Mouse (Mus musculus): ENCODE data around the gene Ccr6. TPM values are rescaled to one million over a fixed set of nuclear protein-coding genes. Genes with fewer than 3 reads are reported as not detected.

The Ccr6 gene
- polyA plus RNA-seq, 1 experiment from 2014 or later = not detected

GRCm38 (mm10) chr17:8289993-8290679 is 54.3 kb downstream of the Ccr6 start:
- 95% methylated on average over 3 of the region's 3 CpGs for WGBS
- H3K27me3 ChIP-seq = no peaks in the 10 kb centered on the region
- ATAC-seq = no peak
- no peak overlapping the region for H3K4me2 ChIP-seq
- H3K36me3 ChIP-seq (ENCODE audit: poor library complexity, severe bottlenecking) = peaks cover 7% of the 10 kb centered on the region; the same call in 1 of the 2 replicates
- H3K9ac ChIP-seq = no peak overlapping the region
- H3K27ac ChIP-seq = no peak overlapping the region
- H3K9me3 ChIP-seq (replicated peaks) = no peaks in the 10 kb centered on the region
- peaks cover 4% of the 10 kb centered on the region for H3K4me1 ChIP-seq
- no peak overlapping the region for H3K4me3 ChIP-seq

- H3K27ac ChIP-seq = no peak overlapping the region
- no peak for ATAC-seq
- no peak overlapping the region for H3K9ac ChIP-seq
- peaks cover 11% of the 10 kb centered on the region; the same call in 1 of the 2 replicates for H3K36me3 ChIP-seq (ENCODE audit: poor library complexity, severe bottlenecking)
- H3K27me3 ChIP-seq = no peaks in the 10 kb centered on the region
- H3K4me2 ChIP-seq = no peak overlapping the region
- no peak overlapping the region for H3K4me3 ChIP-seq
- H3K9me3 ChIP-seq (replicated peaks) = no peaks in the 10 kb centered on the region
- no peaks in the 10 kb centered on the region for H3K4me1 ChIP-seq
Measured at GRCm38 (mm10) chr17:8290736-8291135, 54.9 kb downstream of the Ccr6 start.

GRCm38 (mm10) chr17:8295825-8296224 is 60.0 kb downstream of the Ccr6 start:
- Histone ChIP-seq H3K4me1 (no peaks in the 10 kb centered on the region), H3K27me3 (no peaks in the 10 kb centered on the region), H3K4me2 (no peak overlapping the region), H3K36me3 (ENCODE audit: poor library complexity, severe bottlenecking) (peaks cover 15% of the 10 kb centered on the region), H3K4me3 (no peak overlapping the region), H3K27ac (no peak overlapping the region), H3K9ac (no peak overlapping the region), H3K9me3 (replicated peaks) (no peaks in the 10 kb centered on the region)
- ATAC-seq = no peak

GRCm38 (mm10) chr17:8296313-8296844 is 60.5 kb downstream of the Ccr6 start:
- Histone ChIP-seq H3K36me3 (ENCODE audit: poor library complexity, severe bottlenecking) (peaks cover 15% of the 10 kb centered on the region), H3K27me3 (no peaks in the 10 kb centered on the region), H3K4me2 (no peak overlapping the region), H3K9ac (no peak overlapping the region), H3K27ac (no peak overlapping the region), H3K9me3 (replicated peaks) (no peaks in the 10 kb centered on the region), H3K4me3 (no peak overlapping the region), H3K4me1 (no peaks in the 10 kb centered on the region)
- 89% methylated on average over 9 of the region's 9 CpGs for WGBS
- no peak for ATAC-seq

DNA sequence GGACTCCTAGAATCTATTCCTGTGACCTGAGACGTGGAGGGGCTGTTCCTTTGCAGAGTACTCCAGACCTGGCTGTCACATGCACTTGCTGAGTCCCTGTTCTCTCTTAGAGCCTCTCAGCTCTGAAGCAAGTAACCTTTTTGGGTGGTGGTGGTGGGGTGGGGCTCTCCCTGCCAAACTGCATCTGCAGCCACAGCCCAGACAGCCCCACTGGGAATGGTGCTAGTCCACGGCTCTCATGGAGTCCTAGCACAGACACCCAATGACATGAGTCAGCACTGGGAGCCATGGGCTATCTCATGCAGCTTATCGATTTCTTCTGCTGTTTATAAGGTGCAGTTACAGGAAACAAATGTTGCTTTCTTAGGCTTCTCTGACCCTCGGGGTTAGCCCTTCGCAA is 61.9 kb downstream of the Ccr6 start:
- no peak for ATAC-seq
- Histone ChIP-seq H3K36me3 (ENCODE audit: poor library complexity, severe bottlenecking) (peaks cover 15% of the 10 kb centered on the region), H3K4me2 (no peak overlapping the region), H3K9me3 (replicated peaks) (no peaks in the 10 kb centered on the region), H3K27me3 (no peaks in the 10 kb centered on the region), H3K4me3 (no peak overlapping the region), H3K4me1 (no peaks in the 10 kb centered on the region), H3K9ac (no peak overlapping the region), H3K27ac (no peak overlapping the region)
- WGBS = 83% methylated on average over 5 of the region's 5 CpGs

DNA sequence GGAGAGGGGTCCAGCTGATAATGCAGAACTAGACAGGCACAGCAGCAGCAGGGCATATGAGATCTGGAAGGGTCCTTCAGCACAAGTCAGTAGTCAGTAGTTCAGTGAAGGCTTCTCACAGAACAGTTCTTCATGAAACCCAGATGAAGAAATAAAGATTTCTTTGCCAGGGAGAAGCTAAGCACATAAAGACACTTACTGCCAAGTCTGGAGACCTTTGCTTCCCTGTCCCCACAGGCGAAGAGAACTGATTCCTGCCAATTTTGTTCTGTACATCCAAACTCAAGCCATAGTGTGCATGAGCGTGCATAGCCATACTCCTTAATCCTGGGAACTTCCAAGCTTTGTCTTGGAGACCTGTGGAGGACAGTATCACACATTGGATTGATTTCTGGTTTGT is 62.4 kb downstream of the Ccr6 start:
- Histone ChIP-seq H3K36me3 (ENCODE audit: poor library complexity, severe bottlenecking) (peaks cover 15% of the 10 kb centered on the region), H3K27ac (no peak overlapping the region), H3K27me3 (no peaks in the 10 kb centered on the region), H3K4me3 (no peak overlapping the region), H3K9ac (no peak overlapping the region), H3K9me3 (replicated peaks) (no peaks in the 10 kb centered on the region), H3K4me2 (no peak overlapping the region), H3K4me1 (no peaks in the 10 kb centered on the region)
- 87% methylated on average over 2 of the region's 2 CpGs for WGBS
- ATAC-seq = no peak

DNA sequence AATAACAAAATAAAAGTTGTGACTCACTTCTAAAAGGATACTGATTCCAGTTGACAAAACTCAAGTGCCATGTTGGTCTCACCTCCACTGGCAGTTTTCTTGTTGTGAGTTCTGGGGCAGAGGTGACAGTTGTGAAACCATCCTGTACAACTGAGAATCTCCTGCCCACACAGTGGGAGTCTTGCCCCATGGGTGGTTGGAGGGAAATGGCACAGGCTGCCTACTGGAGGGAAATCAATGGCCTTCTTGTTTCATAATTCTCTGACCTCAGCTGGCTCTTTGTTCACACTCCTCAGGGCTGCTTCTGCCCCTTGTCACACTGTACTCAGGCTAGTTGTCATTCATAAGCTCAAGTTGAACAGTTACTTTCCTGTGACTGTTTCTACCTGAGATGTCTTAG is 63.7 kb downstream of the Ccr6 start:
- Histone ChIP-seq H3K9me3 (replicated peaks) (no peaks in the 10 kb centered on the region), H3K9ac (no peak overlapping the region), H3K4me2 (no peak overlapping the region), H3K4me1 (no peaks in the 10 kb centered on the region), H3K4me3 (no peak overlapping the region), H3K36me3 (ENCODE audit: poor library complexity, severe bottlenecking) (peaks cover 15% of the 10 kb centered on the region), H3K27me3 (no peaks in the 10 kb centered on the region), H3K27ac (no peak overlapping the region)
- no peak for ATAC-seq

- Histone ChIP-seq H3K4me3 (no peak overlapping the region), H3K4me1 (no peaks in the 10 kb centered on the region), H3K36me3 (ENCODE audit: poor library complexity, severe bottlenecking) (peaks cover 11% of the 10 kb centered on the region), H3K27ac (no peak overlapping the region), H3K9me3 (replicated peaks) (no peaks in the 10 kb centered on the region), H3K4me2 (no peak overlapping the region), H3K9ac (no peak overlapping the region), H3K27me3 (no peaks in the 10 kb centered on the region)
- WGBS = 79% methylated on average over 4 of the region's 4 CpGs
- ATAC-seq = no peak
Measured at GRCm38 (mm10) chr17:8301515-8301914, 65.7 kb downstream of the Ccr6 start.

GRCm38 (mm10) chr17:8302772-8303438 is 67.1 kb downstream of the Ccr6 start:
- WGBS = 78% methylated on average over 7 of the region's 7 CpGs
- Histone ChIP-seq H3K4me1 (no peaks in the 10 kb centered on the region), H3K4me3 (no peak overlapping the region), H3K27ac (no peak overlapping the region), H3K9ac (no peak overlapping the region), H3K9me3 (replicated peaks) (no peaks in the 10 kb centered on the region), H3K36me3 (ENCODE audit: poor library complexity, severe bottlenecking) (peaks cover 7% of the 10 kb centered on the region; the same call in 1 of the 2 replicates), H3K4me2 (no peak overlapping the region), H3K27me3 (no peaks in the 10 kb centered on the region)
- ATAC-seq = no peak

DNA sequence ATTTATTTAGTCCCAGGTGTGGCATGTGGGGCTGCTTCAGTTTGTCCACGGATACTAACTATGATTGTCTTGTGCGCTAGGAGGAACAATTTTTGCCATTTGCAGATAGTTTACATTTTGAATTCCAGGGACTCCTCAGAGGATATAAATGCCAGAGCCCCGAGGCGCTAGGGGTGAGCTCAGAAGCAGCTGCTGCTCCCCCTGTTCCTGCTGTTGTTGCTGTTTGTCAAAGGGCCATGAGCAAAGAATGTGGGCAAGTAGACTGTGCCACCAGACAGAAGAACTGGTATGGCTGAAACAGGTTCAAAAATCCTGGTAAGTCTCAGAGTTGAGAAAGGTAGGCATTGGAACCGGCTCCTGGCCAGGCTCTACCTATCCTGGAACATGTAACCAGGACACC is 67.8 kb downstream of the Ccr6 start:
- 68% methylated on average over 5 of the region's 5 CpGs for WGBS
- ATAC-seq = no peak

DNA sequence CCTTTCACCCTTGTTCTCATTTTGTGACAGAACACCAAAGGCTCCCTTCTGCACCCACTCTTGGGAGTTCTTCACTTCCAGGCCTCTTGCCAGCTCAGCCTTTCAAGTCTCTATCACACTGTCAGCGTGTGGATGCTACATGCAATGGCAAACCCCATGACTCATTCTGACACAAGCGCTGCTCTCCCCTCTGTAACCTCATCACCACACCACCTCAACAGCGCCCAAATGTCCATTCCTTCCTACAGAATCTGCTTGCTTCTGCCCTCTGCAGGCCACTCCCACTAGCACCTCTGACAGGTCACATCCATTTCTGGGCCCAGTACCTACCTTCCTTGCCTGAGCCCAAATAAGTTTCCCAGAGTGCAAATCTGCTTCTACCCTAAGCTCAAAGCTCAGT is 70.0 kb downstream of the Ccr6 start:
- Histone ChIP-seq H3K9ac (no peak overlapping the region), H3K27me3 (no peaks in the 10 kb centered on the region), H3K36me3 (ENCODE audit: poor library complexity, severe bottlenecking) (no peaks in the 10 kb centered on the region), H3K4me1 (0 out of 2 replicates have a peak, but pooled peaks cover 2% of the 10 kb centered on the region), H3K4me2 (no peak overlapping the region), H3K4me3 (no peak overlapping the region), H3K9me3 (replicated peaks) (no peaks in the 10 kb centered on the region), H3K27ac (no peak overlapping the region)
- 34% methylated on average over 3 of the region's 3 CpGs for WGBS
- no peak for ATAC-seq

More for the DNA sequence above, 67.8 kb downstream of the Ccr6 start:
- no peak overlapping the region for H3K4me2 ChIP-seq
- H3K36me3 ChIP-seq (ENCODE audit: poor library complexity, severe bottlenecking) = no peaks in the 10 kb centered on the region
- H3K4me3 ChIP-seq = no peak overlapping the region
- no peaks in the 10 kb centered on the region for H3K27me3 ChIP-seq
- no peak overlapping the region for H3K9ac ChIP-seq
- H3K27ac ChIP-seq = no peak overlapping the region
- no peaks in the 10 kb centered on the region for H3K9me3 ChIP-seq (replicated peaks)
- H3K4me1 ChIP-seq = no peaks in the 10 kb centered on the region
